Mouse (Mus musculus): Measurements from ENCODE around the gene Gfral. TPM values are rescaled to one million over a fixed set of nuclear protein-coding genes. Genes with fewer than 3 reads are reported as not detected.

The Gfral gene
- polyA plus RNA-seq (2017; shearing (Covaris generic)): not detected

DNA sequence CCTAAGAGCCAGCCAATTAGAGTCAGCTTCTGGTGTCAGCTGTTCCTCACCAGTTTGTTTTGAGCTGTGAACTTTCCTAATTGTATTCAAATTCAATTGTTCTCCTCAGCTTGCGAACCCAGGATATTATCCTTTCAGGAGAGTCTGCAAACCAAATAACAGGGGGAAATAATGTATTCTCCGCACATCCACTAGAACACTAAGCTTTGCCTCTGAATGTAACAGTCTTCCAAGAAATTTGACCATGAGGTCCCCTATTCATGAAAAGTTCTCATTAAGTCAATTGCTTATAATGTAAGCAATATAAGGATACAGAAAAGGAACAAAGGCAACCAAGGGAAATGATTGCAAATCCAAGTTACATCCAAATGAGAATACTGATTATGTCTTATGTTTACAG, at the start of gene Gfral:
Gene Gfral, minus strand, starts transcription at position 101 of the 400 bp plus-strand sequence.

Other genes starting within 250 kb of the Gfral start
- gene Hmgcll1, start 198.8 kb downstream of the Gfral start, polyA plus RNA-seq (2017; shearing (Covaris generic)): not detected
- not detected for gene Hcrtr2, start 110.2 kb upstream of the Gfral start, polyA plus RNA-seq (2017; shearing (Covaris generic))

Measured in effector memory CD4-positive, alpha-beta T cell, adult 5 months (primary cell).